7 mouse cellular contexts compared by ENCODE assay signal in the genomic region with DNA sequence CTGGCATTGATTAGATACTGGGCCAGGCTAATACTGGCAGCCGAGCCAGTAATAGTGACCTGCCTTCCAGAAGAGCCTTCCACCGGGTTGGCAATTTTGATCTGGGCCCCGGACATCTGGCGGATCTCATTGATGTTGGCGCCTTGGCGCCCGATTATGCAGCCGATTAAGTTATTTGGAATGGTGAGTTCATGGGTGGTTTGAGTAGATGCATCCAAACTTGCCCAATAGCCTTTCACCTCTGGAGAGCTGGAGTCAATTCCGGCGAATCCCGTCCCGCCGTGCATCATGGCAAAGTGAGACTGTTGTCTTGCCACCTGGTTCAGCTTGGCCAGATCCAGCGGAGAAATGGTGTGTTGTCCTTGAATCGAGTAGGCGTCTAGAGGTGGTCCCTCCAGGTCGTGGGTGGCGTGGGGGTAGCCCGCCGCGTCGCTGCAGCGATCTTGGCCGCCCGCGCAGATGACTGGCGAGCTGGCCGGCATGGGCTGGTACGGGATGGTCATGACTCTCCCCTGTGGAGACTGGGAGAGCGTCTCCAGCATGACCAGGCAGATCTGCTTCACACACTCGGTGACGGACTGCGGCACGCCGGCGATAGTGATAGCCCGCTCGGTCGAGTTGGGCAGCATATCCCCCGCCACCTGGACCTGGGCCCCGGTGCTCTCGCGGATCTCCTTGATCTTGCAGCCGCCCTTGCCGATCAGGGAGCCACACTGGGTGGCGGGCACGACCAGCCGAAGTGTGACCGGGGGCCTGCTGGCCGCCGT. TPM values are rescaled to one million over a fixed set of nuclear protein-coding genes. Genes with fewer than 3 reads are reported as not detected.
DNase-seq lines count a peak whose midpoint lies in the region; ATAC-seq and TF ChIP-seq lines count a peak whose summit lies in the region.

No protein-coding gene starts in this region.

- H3K9ac ChIP-seq in intestine, postnatal 0 days (ENCODE audit: low read depth, low read length): peak overlapping the region; percentile 84
- peak overlapping the region; percentile 95 for H3K9ac ChIP-seq in limb, embryonic 14.5 days (ENCODE audit: low read depth, low read length, severe bottlenecking)
- peak overlapping the region; percentile 98 for H3K9ac ChIP-seq in midbrain, embryonic 13.5 days (replicated peaks)

- peak overlapping the region; percentile 96 for H3K4me3 ChIP-seq in intestine, postnatal 0 days (ENCODE audit: low read depth, low read length)
- peak overlapping the region; percentile 65 for H3K4me3 ChIP-seq in limb, embryonic 14.5 days (replicated peaks; ENCODE audit: low read length)
- peak overlapping the region; percentile 91 for H3K4me3 ChIP-seq in midbrain, embryonic 13.5 days (replicated peaks)

- peaks cover 14% of the 10 kb centered on the region for H3K4me1 ChIP-seq in intestine, postnatal 0 days (replicated peaks; ENCODE audit: control insufficient read depth, insufficient read depth, low read length)
- peaks cover 16% of the 10 kb centered on the region for H3K4me1 ChIP-seq in limb, embryonic 14.5 days (ENCODE audit: control insufficient read depth, insufficient read depth, low read length)
- peaks cover 31% of the 10 kb centered on the region for H3K4me1 ChIP-seq in midbrain, embryonic 13.5 days (replicated peaks)

- no peak for TF ChIP-seq CTCF in intestine, postnatal 0 days (IDR thresholded peaks at IDR 0.05; ENCODE audit: low read depth)

- H3K27ac ChIP-seq in intestine, postnatal 0 days (ENCODE audit: low read depth, low read length): peak overlapping the region; percentile 97
- peak overlapping the region; percentile 100 for H3K27ac ChIP-seq in limb, embryonic 14.5 days (replicated peaks; ENCODE audit: low read depth, low read length)
- peak overlapping the region; percentile 100 for H3K27ac ChIP-seq in midbrain, embryonic 13.5 days

- peak overlapping the region; percentile 64 for H3K4me2 ChIP-seq in intestine, postnatal 0 days (replicated peaks; ENCODE audit: low read depth)
- H3K4me2 ChIP-seq in limb, embryonic 14.5 days (replicated peaks; ENCODE audit: low read depth, low read length, severe bottlenecking): peak overlapping the region; percentile 82
- H3K4me2 ChIP-seq in midbrain, embryonic 13.5 days (replicated peaks): peak overlapping the region; percentile 95

- WGBS in intestine, postnatal 0 days: under 1% methylated on average over 49 of the region's 51 CpGs
- WGBS in limb, embryonic 14.5 days: under 1% methylated on average over 51 of the region's 51 CpGs
- under 1% methylated on average over 51 of the region's 51 CpGs for WGBS in midbrain, embryonic 13.5 days

- no peaks in the 10 kb centered on the region for H3K9me3 ChIP-seq in intestine, postnatal 0 days (ENCODE audit: control insufficient read depth)
- no peaks in the 10 kb centered on the region for H3K9me3 ChIP-seq in limb, embryonic 14.5 days (ENCODE audit: control insufficient read depth, low read length)
- no peaks in the 10 kb centered on the region for H3K9me3 ChIP-seq in midbrain, embryonic 13.5 days

- no peak for TF ChIP-seq POLR2A in limb, embryonic 14.5 days (IDR thresholded peaks at IDR 0.05; ENCODE audit: borderline replicate concordance, extremely low read depth, insufficient read depth, insufficient read length)

- ATAC-seq in intestine, postnatal 0 days: peak; percentile 15; the same call in 1 of the 2 replicates
- ATAC-seq in limb, embryonic 14.5 days (ENCODE audit: low FRiP score, low read depth): no peak
- peak; percentile 22; the same call in 1 of the 2 replicates for ATAC-seq in midbrain, embryonic 13.5 days

- H3K36me3 ChIP-seq in intestine, postnatal 0 days (ENCODE audit: control insufficient read depth, insufficient read depth): peaks cover 9% of the 10 kb centered on the region; the same call in 1 of the 2 replicates
- peaks cover 23% of the 10 kb centered on the region for H3K36me3 ChIP-seq in limb, embryonic 14.5 days (ENCODE audit: control insufficient read depth, insufficient read depth, low read length)
- peaks cover 28% of the 10 kb centered on the region for H3K36me3 ChIP-seq in midbrain, embryonic 13.5 days

- H3K27me3 ChIP-seq in intestine, postnatal 0 days (replicated peaks; ENCODE audit: control insufficient read depth, insufficient read depth, low read length): no peaks in the 10 kb centered on the region
- H3K27me3 ChIP-seq in limb, embryonic 14.5 days (ENCODE audit: control insufficient read depth, insufficient read depth, low read length): no peaks in the 10 kb centered on the region
- no peaks in the 10 kb centered on the region for H3K27me3 ChIP-seq in midbrain, embryonic 13.5 days

- DNase-seq in adrenal gland, adult 18-20 months (ENCODE audit: low spot score in 2 of 2): peak; percentile 58 to 61
- DNase-seq in cerebellum, postnatal 36 days: peak; percentile 46 to 47
- DNase-seq in gastrocnemius, adult 8-10 months (ENCODE audit: low spot score in 2 of 2): peak; percentile 17 to 25
- DNase-seq in limb, embryonic 14.5 days (ENCODE audit: low spot score): no peak
- peak; percentile 77 to 82 for DNase-seq in spleen, postnatal 10 days (ENCODE audit: low spot score in 2 of 2)

RNA-seq across cellular contexts. Expression of a gene that starts 1.1 kb away (rescaled TPM):
- total RNA-seq in adrenal gland, adult 18-20 months (2021): 100 to 1,000 TPM; 331 to 339 TPM
- total RNA-seq in gastrocnemius, adult 8-10 months (2022): 100 to 1,000 TPM; 114 to 149 (median 126) TPM
- 326 and 327 TPM in 2 replicates for polyA plus RNA-seq in intestine, postnatal 0 days (2015; fragmentation: Nextera tagmentation; extraction: Ambion mirVana)
- 333 and 395 TPM in 2 replicates for polyA plus RNA-seq in limb, embryonic 14.5 days (2012; rRNA removed)
- 445 and 455 TPM in 2 replicates for polyA plus RNA-seq in limb, embryonic 14.5 days (2014; fragmentation: Nextera tagmentation; extraction: Ambion mirVana)
- polyA plus RNA-seq in midbrain, embryonic 13.5 days (2015; fragmentation: Nextera tagmentation; extraction: Ambion mirVana): 246 and 342 TPM in 2 replicates
